Mouse (Mus musculus): ENCODE data around the gene Sh2d5. TPM values are rescaled to one million over a fixed set of nuclear protein-coding genes. Genes with fewer than 3 reads are reported as not detected.

Gene Sh2d5
- polyA plus RNA-seq, 1 experiment, result 0.41 TPM

DNA sequence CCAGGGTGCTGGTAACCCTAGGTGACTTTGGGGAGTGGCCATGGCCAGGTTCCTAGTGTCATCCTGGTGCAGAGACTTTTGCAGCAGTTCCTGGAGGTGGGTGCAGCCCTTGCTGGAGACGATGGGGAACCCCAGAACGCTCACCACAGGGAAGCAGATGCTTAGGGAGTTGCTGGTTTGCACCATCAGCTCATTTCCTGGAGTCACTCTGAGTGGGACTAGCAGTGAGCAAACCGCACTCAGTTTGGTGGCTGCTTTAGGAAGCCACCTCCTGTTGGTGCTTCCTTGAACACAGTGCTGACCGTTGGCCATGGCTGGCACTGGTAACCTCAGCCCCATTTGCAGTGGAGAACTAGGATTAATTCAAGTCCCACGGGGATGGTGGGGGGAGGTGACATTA lies 9.3 kb downstream of the Sh2d5 start:
- TF ChIP-seq CTCF (IDR thresholded peaks at IDR 0.05; ENCODE audit: extremely low read depth, insufficient read length, insufficient replicate concordance, low read depth, low read length) (no peak), POLR2A (IDR thresholded peaks at IDR 0.05; ENCODE audit: low read depth, low read length) (no peak)
- peaks cover 5% of the 10 kb centered on the region; the same call in 1 of the 2 replicates for H3K27me3 ChIP-seq (ENCODE audit: control insufficient read depth, insufficient read depth, low read length)
- 75% methylated on average over 5 of the region's 5 CpGs for WGBS
- H3K27ac ChIP-seq (ENCODE audit: insufficient read depth, low read depth, low read length), result no peak overlapping the region
- peaks cover 9% of the 10 kb centered on the region for H3K4me1 ChIP-seq (ENCODE audit: control insufficient read depth, insufficient read depth, insufficient read length, low read length)
- no peaks in the 10 kb centered on the region for H3K36me3 ChIP-seq (ENCODE audit: control insufficient read depth, insufficient read depth, low read length)
- no peak overlapping the region for H3K4me3 ChIP-seq (ENCODE audit: low read depth, low read length)

DNA sequence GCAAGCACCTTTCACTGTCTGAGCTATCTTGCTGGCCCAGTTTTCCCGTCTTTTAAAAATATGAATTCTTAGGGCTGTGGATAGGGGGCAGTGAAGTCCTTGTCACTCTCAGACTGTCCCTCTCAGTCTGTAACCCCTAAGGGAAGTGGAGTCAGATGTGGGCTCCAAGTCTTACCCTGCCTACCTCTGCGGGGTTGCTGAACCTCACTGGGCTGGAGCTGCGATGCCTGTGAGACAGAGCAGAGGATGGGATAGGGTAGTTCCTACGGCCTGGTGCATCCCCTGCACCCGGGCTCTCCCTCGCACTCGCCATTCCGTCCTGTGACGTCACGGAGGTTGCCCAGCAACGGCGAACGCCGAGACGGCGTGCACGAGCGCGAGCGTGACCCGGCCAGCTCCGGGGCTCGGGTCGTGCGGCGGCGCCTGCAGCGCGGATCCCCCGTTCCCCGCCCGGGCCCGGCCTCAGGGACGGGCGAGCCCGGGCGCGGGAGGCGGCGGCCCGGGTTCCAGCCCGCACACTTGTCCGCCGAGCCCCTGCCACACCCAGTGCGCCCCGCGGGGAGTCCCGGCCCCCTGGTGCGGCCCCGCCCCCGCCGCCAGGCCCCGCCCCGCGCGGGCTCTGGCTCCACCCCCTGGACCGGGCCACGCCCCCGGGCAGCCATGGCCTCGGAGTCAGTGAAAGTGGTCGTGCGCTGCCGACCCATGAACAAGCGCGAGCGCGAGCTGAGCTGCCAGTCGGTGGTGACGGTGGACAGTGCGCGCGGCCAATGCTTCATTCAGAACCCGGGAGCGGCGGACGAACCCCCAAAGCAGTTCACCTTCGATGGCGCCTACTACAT lies 11.9 kb downstream of the Sh2d5 start:
- Histone ChIP-seq H3K27ac (ENCODE audit: insufficient read depth, low read depth, low read length) (no peak overlapping the region), H3K36me3 (ENCODE audit: control insufficient read depth, insufficient read depth, low read length) (no peaks in the 10 kb centered on the region), H3K4me1 (ENCODE audit: control insufficient read depth, insufficient read depth, insufficient read length, low read length) (peaks cover 9% of the 10 kb centered on the region), H3K27me3 (ENCODE audit: control insufficient read depth, insufficient read depth, low read length) (peaks cover 5% of the 10 kb centered on the region; the same call in 1 of the 2 replicates), H3K4me3 (ENCODE audit: low read depth, low read length) (peak overlapping the region; percentile 92)
- no peak for TF ChIP-seq POLR2A (IDR thresholded peaks at IDR 0.05; ENCODE audit: low read depth, low read length)
- peak; percentile 19; the same call in 1 of the 2 replicates for TF ChIP-seq CTCF (IDR thresholded peaks at IDR 0.05; ENCODE audit: extremely low read depth, insufficient read length, insufficient replicate concordance, low read depth, low read length)
- under 1% methylated on average over 70 of the region's 78 CpGs for WGBS

DNA sequence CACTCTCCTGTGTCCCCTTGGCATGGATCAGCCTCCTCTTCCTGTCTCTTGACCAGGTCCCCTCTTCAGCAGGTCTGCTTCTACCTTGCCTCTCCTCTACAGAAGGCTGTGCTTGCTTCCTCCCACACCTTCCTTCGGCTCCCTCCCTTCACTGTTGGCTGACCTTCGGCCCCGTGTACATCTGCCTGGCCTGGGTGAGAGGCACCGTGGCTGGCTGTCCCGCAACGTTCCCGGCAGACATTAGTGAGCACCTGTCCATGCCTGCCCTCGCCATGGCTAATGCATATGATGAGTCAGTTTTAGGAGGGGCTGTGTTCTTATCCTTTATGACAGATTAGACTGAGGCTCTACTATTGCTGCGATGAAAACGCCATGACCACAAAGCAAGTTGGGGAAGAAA lies 17.7 kb downstream of the Sh2d5 start:
- Histone ChIP-seq H3K27me3 (ENCODE audit: control insufficient read depth, insufficient read depth, low read length) (no peaks in the 10 kb centered on the region), H3K4me3 (ENCODE audit: low read depth, low read length) (no peak overlapping the region), H3K4me1 (ENCODE audit: control insufficient read depth, insufficient read depth, insufficient read length, low read length) (peaks cover 8% of the 10 kb centered on the region; the same call in 1 of the 2 replicates), H3K27ac (ENCODE audit: insufficient read depth, low read depth, low read length) (no peak overlapping the region), H3K36me3 (ENCODE audit: control insufficient read depth, insufficient read depth, low read length) (no peaks in the 10 kb centered on the region)
- 26% methylated on average over 10 of the region's 10 CpGs for WGBS
- no peak for TF ChIP-seq POLR2A (IDR thresholded peaks at IDR 0.05; ENCODE audit: low read depth, low read length)

DNA sequence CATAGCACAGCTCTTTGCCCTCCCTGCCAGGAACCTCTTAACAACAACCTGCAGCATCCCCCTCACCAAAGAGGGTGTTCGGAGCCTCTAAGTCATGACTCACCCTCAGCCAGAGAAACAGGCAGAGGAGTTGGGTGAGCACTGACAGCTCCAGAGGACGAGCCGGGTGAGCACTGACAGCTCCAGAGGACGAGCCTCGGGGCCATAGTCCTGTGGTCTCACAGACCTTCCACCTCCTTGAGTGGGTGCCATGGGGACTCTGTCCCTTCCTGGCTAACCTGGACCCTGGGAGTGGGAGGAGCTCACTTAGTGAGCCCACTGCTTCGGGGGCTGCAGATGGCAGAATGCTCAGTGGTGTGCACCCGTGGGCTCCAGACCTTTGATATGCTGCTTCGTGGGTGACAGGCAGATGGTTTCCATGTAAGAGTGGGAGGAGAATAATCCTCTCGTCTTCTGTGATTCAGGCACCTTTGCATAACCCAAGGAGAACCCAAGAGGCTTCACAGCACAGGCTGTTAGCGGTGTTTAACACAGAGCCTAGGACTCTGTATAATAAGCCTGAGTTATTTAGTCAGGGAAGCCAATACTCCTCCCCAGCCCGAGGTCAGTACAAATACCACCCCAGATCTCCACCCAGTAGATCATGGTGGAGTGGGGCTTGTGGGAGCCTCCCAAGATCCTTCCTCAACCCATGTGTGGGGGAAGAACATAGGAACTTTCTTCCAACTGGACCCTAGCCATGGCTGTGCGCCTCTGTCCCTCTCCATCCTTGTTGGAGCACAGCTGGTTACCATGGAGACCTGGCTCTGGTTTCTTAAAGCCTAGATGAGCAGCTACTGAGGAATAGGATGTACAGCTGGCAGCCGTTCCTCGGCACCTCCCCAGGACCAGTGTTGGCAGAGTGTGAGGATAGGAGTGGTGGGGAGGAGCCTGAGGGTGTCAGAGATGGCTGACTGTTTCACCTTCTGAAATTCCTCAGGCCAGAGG lies 22.1 kb downstream of the Sh2d5 start:
- Histone ChIP-seq H3K27ac (ENCODE audit: insufficient read depth, low read depth, low read length) (no peak overlapping the region), H3K4me1 (ENCODE audit: control insufficient read depth, insufficient read depth, insufficient read length, low read length) (peaks cover 7% of the 10 kb centered on the region; the same call in 1 of the 2 replicates), H3K27me3 (ENCODE audit: control insufficient read depth, insufficient read depth, low read length) (no peaks in the 10 kb centered on the region), H3K36me3 (ENCODE audit: control insufficient read depth, insufficient read depth, low read length) (no peaks in the 10 kb centered on the region), H3K4me3 (ENCODE audit: low read depth, low read length) (no peak overlapping the region)
- WGBS, result 58% methylated on average over 14 of the region's 14 CpGs
- no peak for TF ChIP-seq CTCF (IDR thresholded peaks at IDR 0.05; ENCODE audit: extremely low read depth, insufficient read length, insufficient replicate concordance, low read depth, low read length)
- TF ChIP-seq POLR2A (IDR thresholded peaks at IDR 0.05; ENCODE audit: low read depth, low read length), result no peak

DNA sequence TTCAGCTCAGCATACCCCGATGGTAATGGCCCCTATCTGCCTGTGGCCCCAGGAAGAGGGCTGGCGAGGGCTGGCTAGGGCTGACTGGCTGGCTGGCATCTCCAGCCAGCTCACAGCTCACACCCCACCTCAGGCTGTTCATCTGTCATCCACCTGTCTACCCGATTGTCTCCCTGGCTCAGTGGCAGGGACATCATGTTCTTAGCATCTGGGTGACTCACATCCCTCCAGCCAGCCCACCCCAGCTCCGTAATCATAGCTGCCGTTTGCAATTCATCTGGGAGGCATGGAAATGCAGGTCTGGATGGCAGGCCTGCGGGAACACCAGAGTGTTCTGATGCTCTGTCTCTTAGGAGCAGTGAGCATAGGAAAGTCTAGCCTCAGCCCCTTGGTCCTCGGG lies 28.1 kb downstream of the Sh2d5 start:
- no peaks in the 10 kb centered on the region for H3K4me1 ChIP-seq (ENCODE audit: control insufficient read depth, insufficient read depth, insufficient read length, low read length)
- no peak overlapping the region for H3K27ac ChIP-seq (ENCODE audit: insufficient read depth, low read depth, low read length)
- WGBS, result 67% methylated on average over 7 of the region's 7 CpGs
- TF ChIP-seq CTCF (IDR thresholded peaks at IDR 0.05; ENCODE audit: extremely low read depth, insufficient read length, insufficient replicate concordance, low read depth, low read length) (no peak), POLR2A (IDR thresholded peaks at IDR 0.05; ENCODE audit: low read depth, low read length) (no peak)
- no peak overlapping the region for H3K4me3 ChIP-seq (ENCODE audit: low read depth, low read length)
- H3K36me3 ChIP-seq (ENCODE audit: control insufficient read depth, insufficient read depth, low read length), result no peaks in the 10 kb centered on the region
- no peaks in the 10 kb centered on the region for H3K27me3 ChIP-seq (ENCODE audit: control insufficient read depth, insufficient read depth, low read length)

DNA sequence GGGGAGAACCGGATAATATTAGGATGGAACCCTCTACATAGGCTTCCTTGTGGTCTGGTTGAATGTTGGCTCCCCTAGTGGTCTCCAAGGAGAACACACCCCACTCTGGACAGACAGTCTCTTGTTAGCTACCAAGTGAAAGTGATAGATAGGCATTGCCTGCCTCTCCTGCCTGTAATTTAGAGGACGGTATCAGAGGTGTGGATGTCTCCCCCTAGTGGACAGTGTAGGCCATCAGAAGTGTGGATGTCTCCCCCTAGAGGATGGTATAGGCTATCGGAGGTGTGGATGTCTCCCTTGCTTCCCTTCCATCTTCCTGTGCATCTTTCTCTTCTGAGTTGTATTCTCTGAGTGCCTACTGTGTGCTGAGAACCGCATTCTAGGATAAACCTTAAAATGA lies 32.6 kb downstream of the Sh2d5 start:
- Histone ChIP-seq H3K4me3 (ENCODE audit: low read depth, low read length) (no peak overlapping the region), H3K4me1 (ENCODE audit: control insufficient read depth, insufficient read depth, insufficient read length, low read length) (no peaks in the 10 kb centered on the region), H3K27me3 (ENCODE audit: control insufficient read depth, insufficient read depth, low read length) (no peaks in the 10 kb centered on the region), H3K27ac (ENCODE audit: insufficient read depth, low read depth, low read length) (no peak overlapping the region), H3K36me3 (ENCODE audit: control insufficient read depth, insufficient read depth, low read length) (no peaks in the 10 kb centered on the region)
- WGBS, result 20% methylated on average over 4 of the region's 4 CpGs
- peak; percentile 99; the same call in 1 of the 2 replicates for TF ChIP-seq CTCF (IDR thresholded peaks at IDR 0.05; ENCODE audit: extremely low read depth, insufficient read length, insufficient replicate concordance, low read depth, low read length)
- TF ChIP-seq POLR2A (IDR thresholded peaks at IDR 0.05; ENCODE audit: low read depth, low read length), result no peak

DNA sequence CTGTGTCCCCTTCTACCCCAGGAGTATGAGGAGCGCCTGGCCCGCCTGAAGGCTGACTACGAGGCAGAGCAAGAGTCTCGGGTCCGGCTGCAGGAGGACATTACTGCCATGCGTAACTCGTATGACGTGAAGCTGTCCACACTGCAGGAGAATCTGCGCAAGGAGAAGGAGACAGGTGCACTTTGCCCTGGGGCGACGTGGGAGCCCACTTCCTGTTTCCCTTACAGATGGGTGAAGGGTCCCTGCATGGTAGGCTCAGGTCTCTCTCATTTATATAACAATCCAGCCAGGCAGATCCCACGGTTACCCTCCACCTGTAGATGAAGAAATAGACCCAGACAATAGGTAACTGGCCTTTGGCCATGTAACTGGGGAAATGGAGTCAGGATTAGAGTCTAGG lies 36.2 kb downstream of the Sh2d5 start:
- Histone ChIP-seq H3K27me3 (ENCODE audit: control insufficient read depth, insufficient read depth, low read length) (no peaks in the 10 kb centered on the region), H3K36me3 (ENCODE audit: control insufficient read depth, insufficient read depth, low read length) (no peaks in the 10 kb centered on the region), H3K4me3 (ENCODE audit: low read depth, low read length) (no peak overlapping the region), H3K27ac (ENCODE audit: insufficient read depth, low read depth, low read length) (no peak overlapping the region), H3K4me1 (ENCODE audit: control insufficient read depth, insufficient read depth, insufficient read length, low read length) (peaks cover 1% of the 10 kb centered on the region; the same call in 1 of the 2 replicates)
- WGBS, result 58% methylated on average over 12 of the region's 12 CpGs
- TF ChIP-seq CTCF (IDR thresholded peaks at IDR 0.05; ENCODE audit: extremely low read depth, insufficient read length, insufficient replicate concordance, low read depth, low read length) (no peak), POLR2A (IDR thresholded peaks at IDR 0.05; ENCODE audit: low read depth, low read length) (no peak)
